Mouse (Mus musculus) hindbrain, embryonic 10.5 days (tissue): Measurements from ENCODE around the gene Slco1c1. TPM values are rescaled to one million over a fixed set of nuclear protein-coding genes. Genes with fewer than 3 reads are reported as not detected.

Experiments used
- DNase-seq: peaks from one replicate; pipeline ENCODE4 v3.0.0-alpha.2; 2017; ENCODE audit warnings: low spot score
- H3K27ac ChIP-seq: fragments of 300-500 bp; sonication (generic); 2 replicates; pipeline ENCODE4 v1.5.1; 2016; ENCODE audit warnings: mild to moderate bottlenecking, moderate library complexity
- H3K27me3 ChIP-seq: fragments of 300-500 bp; sonication (generic); 2 replicates; pipeline ENCODE4 v1.6.1; 2016; ENCODE audit warnings: mild to moderate bottlenecking; ENCODE audit not compliant: poor library complexity, insufficient read depth, severe bottlenecking
- H3K36me3 ChIP-seq: fragments of 300-500 bp; sonication (generic); 2 replicates; pipeline ENCODE4 v1.6.1; 2016; ENCODE audit warnings: mild to moderate bottlenecking, moderate library complexity
- H3K4me1 ChIP-seq: fragments of 300-500 bp; sonication (generic); replicated peaks from 2 replicates; pipeline ENCODE4 v1.6.1; 2016; ENCODE audit warnings: mild to moderate bottlenecking
- H3K4me3 ChIP-seq: fragments of 300-500 bp; sonication (generic); 2 replicates; pipeline ENCODE4 v1.5.1; 2016; ENCODE audit warnings: mild to moderate bottlenecking, moderate library complexity
- H3K9me3 ChIP-seq: fragments of 300-500 bp; sonication (generic); 2 replicates; pipeline ENCODE4 v1.6.1; 2016; ENCODE audit warnings: mild to moderate bottlenecking, moderate library complexity
- WGBS: fragments of 180-500 bp; shearing (Covaris S2); methylation state at CpG from one replicate; pipeline ENCODE4 v1.1.7; 2016; 5-methylcytosine and 5-hydroxymethylcytosine counted together
- polyA plus RNA-seq: library from polyadenylated mRNA; unstranded; fragments of >200 nt; fragmentation: Nextera tagmentation; extraction: Ambion mirVana; gene quantifications from 2 replicates; pipeline ENCODE4 v1.2.1, GENCODE M21; 2016

Slco1c1 gene
- polyA plus RNA-seq, 1 experiment from 2014 or later = 2.6 TPM

- H3K27me3 ChIP-seq = no peaks in the 10 kb centered on the region
- no peaks in the 10 kb centered on the region for H3K36me3 ChIP-seq
- peaks cover 10% of the 10 kb centered on the region for H3K9me3 ChIP-seq
- H3K27ac ChIP-seq = no peak overlapping the region
- no peak for DNase-seq
- 71% methylated on average over 9 of the region's 9 CpGs for WGBS
- H3K4me1 ChIP-seq = no peaks in the 10 kb centered on the region
- no peak overlapping the region for H3K4me3 ChIP-seq
Observed at GRCm38 (mm10) chr6:141600940-141601339, 76.8 kb downstream of the Slco1c1 start.

- Histone ChIP-seq H3K27me3 (no peaks in the 10 kb centered on the region), H3K27ac (no peak overlapping the region), H3K4me1 (no peaks in the 10 kb centered on the region), H3K4me3 (no peak overlapping the region), H3K9me3 (no peaks in the 10 kb centered on the region), H3K36me3 (no peaks in the 10 kb centered on the region)
- WGBS = 81% methylated on average over 2 of the region's 2 CpGs
- no peak for DNase-seq
Observed at GRCm38 (mm10) chr6:141610702-141611260, 86.6 kb downstream of the Slco1c1 start.

GRCm38 (mm10) chr6:141614017-141614416 lies 89.8 kb downstream of the Slco1c1 start:
- no peak for DNase-seq
- Histone ChIP-seq H3K36me3 (no peaks in the 10 kb centered on the region), H3K27ac (no peak overlapping the region), H3K27me3 (no peaks in the 10 kb centered on the region), H3K9me3 (no peaks in the 10 kb centered on the region), H3K4me3 (no peak overlapping the region), H3K4me1 (no peaks in the 10 kb centered on the region)

- no peaks in the 10 kb centered on the region for H3K9me3 ChIP-seq
- H3K4me3 ChIP-seq = no peak overlapping the region
- WGBS = 88% methylated on average over 3 of the region's 3 CpGs
- no peak for DNase-seq
- H3K27me3 ChIP-seq = no peaks in the 10 kb centered on the region
- H3K27ac ChIP-seq = no peak overlapping the region
- H3K4me1 ChIP-seq = no peaks in the 10 kb centered on the region
- no peaks in the 10 kb centered on the region for H3K36me3 ChIP-seq
Observed at GRCm38 (mm10) chr6:141615348-141615747, 91.2 kb downstream of the Slco1c1 start.

Other genes starting within 250 kb of the Slco1c1 start
- not detected in 2 replicates for gene Slco1b2, start 105.2 kb downstream of the Slco1c1 start, polyA plus RNA-seq
- gene Gm5724, start 249.4 kb downstream of the Slco1c1 start, polyA plus RNA-seq = not detected in 2 replicates